Mouse (Mus musculus) myocyte (in vitro differentiated cells): ENCODE measurements at regions not wholly inside any gene's neighbourhood (a gene's known extent, or its start where the extent isn't known, plus 50 kb on each side); places are given as distances from the start of the nearest gene placed in this dataset.

Experiments
- E2F4 ChIP-seq: IDR thresholded peaks from one replicate; pipeline ENCODE4 v1.6.1; 2011; ENCODE audit warnings: mild to moderate bottlenecking, control low read depth, moderate library complexity; ENCODE audit not compliant: insufficient read depth
- POLR2A ChIP-seq: IDR thresholded peaks from one replicate; pipeline ENCODE4 v1.6.1; 2011; ENCODE audit warnings: low read depth, mild to moderate bottlenecking, control low read depth, moderate library complexity; ENCODE audit not compliant: insufficient read length
- TCF12 ChIP-seq: IDR thresholded peaks from one replicate; pipeline ENCODE4 v1.6.1; 2011; ENCODE audit warnings: mild to moderate bottlenecking, control low read depth; ENCODE audit not compliant: poor library complexity, insufficient read depth, severe bottlenecking
- USF1 ChIP-seq: IDR thresholded peaks from one replicate; pipeline ENCODE4 v1.6.1; 2011; ENCODE audit warnings: low read depth, mild to moderate bottlenecking, control low read depth, moderate library complexity

GRCm38 (mm10) chr9:87341438-87341837, 86.1 kb upstream of the Cep162 start:
- TF ChIP-seq E2F4 (no peak), USF1 (no peak), TCF12 (no peak), POLR2A (no peak)
